Mouse (Mus musculus) heart, postnatal 10 days (tissue): ENCODE measurements around the gene Aup1. TPM values are rescaled to one million over a fixed set of nuclear protein-coding genes. Genes with fewer than 3 reads are reported as not detected.

ENCODE experiments used
- DNase-seq, 2 experiments: peaks; one replicate each; pipeline ENCODE4 v3.0.0; 2021
- intact Hi-C: fragments of 180-260 bp; cut with DNase I; formaldehyde crosslinking; loops from one replicate; pipeline ENCODE4 v1.15.1; 2025
- total RNA-seq, 2 experiments: library from RNA; stranded (reverse); gene quantifications; 2 replicates each; pipeline ENCODE4 v1.2.3; 2021

Aup1 gene
- total RNA-seq, 2 experiments from 2014 or later: 74.2 to 85.8 TPM

- DNase-seq: no peak
- intact Hi-C loops: no loop called here
Measured at GRCm38 (mm10) chr6:83029777-83030176, 24.5 kb upstream of the Aup1 start.

- DNase-seq: no peak
- intact Hi-C loops: no loop called here
Measured at GRCm38 (mm10) chr6:83031111-83031510, 23.2 kb upstream of the Aup1 start.

- no peak for DNase-seq
- intact Hi-C loops: loop anchor here (2.0 kb wide), 1 partner anchor 35 kb away; no protein-coding TSS in a partner anchor
Measured at GRCm38 (mm10) chr6:83031921-83032590, 22.3 kb upstream of the Aup1 start.

DNA sequence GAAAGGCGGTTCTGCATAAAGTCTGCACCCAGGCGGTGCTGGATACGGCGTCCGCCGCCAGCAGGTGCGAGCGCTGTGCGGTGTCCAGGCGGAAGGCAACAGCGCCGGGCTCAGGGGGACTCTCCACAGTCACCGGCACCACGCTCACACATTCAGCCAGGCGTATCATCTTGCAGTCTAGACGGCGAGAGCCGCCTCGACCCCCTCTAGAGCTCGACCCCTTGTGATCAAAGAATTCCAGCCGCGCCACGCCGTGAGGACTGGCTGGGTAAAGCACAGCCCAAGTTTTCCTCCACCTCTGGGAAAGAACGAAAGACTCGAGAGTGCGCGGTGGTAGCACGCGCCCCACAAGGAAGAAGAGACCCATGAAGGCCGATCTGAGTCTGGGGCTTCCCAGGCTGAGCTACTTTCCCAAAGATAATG lies 21.5 kb upstream of the Aup1 start:
- peak in 1 of 2 experiments; percentile 59 for DNase-seq
- intact Hi-C loops: loop anchor here (2.0 kb wide), 1 partner anchor 36 kb away; no protein-coding TSS in a partner anchor

DNA sequence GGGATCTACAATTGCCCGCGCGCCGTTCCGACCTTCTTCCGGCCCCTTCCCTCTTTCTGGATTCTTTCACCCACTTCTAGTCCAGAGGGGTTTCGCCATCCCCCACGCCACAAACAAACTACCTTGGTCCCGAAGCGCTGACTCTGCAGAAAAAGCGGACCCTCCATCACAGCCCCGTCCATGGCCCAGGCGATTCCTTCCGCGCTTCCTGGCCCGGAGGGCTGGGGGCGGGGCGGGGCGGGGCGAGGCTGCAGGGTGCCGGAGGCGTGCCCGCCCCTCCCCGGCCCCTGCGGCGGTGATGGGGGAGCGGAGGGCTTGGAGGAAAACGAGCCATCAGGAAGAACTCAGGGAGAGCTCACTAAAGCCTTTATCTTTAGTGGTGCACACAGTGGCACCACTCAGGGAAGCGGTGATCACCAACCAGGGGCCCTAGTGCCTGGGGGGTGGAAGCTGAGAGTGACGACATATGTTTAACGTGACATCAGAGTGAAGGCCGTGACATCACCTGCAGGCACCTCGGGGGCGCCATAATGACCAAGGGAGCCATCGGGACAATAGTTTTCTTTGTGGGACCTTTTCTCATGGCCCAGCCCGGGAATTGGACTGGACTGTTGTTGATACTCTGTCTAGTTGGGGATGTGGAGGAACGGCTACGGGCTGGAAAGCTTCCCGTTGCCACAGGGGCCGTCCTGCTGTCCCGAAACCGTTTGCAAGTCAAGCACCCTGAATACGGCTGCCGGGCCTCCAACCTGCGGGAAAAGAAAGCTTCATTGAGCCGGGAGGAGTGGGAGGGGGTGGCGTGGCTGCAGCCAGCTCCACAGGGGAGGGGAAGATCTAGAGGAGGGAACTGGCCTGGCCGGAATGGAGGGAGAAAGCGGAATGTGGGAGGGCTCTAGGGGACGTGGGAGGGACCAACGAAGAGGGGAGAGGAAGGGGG lies 20.8 kb upstream of the Aup1 start, which contains the start of the genes Dok1 and Loxl3:
Gene Dok1 (minus strand): TSS at position 223 of the 937 bp plus-strand sequence.
Gene Loxl3 (plus strand): TSS at position 925 of the 937 bp plus-strand sequence.
- intact Hi-C loops: loop anchor here (2.0 kb wide), 1 partner anchor 37 kb away; no protein-coding TSS in a partner anchor
- peak; percentile 75 to 77 for DNase-seq

GRCm38 (mm10) chr6:83034463-83035055 lies 19.8 kb upstream of the Aup1 start:
- intact Hi-C loops: no loop called here
- no peak for DNase-seq

DNA sequence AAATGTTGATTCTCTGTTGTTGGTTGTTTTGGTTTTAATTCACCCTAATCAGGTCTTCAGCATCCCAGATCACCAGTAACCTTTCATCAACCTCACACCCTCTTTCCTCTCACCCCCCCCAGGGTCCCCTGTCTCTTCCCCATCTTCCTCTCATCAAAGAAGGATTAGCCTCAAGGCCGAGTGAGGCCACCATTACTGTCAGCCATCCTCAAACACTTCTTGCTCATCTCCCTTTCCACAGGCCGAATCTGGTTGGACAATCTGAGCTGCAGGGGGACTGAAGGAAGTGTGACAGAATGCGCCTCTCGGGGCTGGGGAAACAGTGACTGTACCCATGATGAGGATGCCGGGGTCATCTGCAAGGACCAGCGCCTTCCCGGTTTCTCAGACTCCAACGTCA lies 17.1 kb upstream of the Aup1 start:
- no peak for DNase-seq
- intact Hi-C loops: no loop called here

- peak; percentile 88 to 96 for DNase-seq
- intact Hi-C loops: no loop called here
Measured at GRCm38 (mm10) chr6:83038496-83039012, 15.8 kb upstream of the Aup1 start.

- DNase-seq: no peak
- intact Hi-C loops: no loop called here
Measured at GRCm38 (mm10) chr6:83040601-83041000, 13.7 kb upstream of the Aup1 start.

- DNase-seq: no peak
- intact Hi-C loops: no loop called here
Measured at GRCm38 (mm10) chr6:83043561-83043960, 10.8 kb upstream of the Aup1 start.

DNA sequence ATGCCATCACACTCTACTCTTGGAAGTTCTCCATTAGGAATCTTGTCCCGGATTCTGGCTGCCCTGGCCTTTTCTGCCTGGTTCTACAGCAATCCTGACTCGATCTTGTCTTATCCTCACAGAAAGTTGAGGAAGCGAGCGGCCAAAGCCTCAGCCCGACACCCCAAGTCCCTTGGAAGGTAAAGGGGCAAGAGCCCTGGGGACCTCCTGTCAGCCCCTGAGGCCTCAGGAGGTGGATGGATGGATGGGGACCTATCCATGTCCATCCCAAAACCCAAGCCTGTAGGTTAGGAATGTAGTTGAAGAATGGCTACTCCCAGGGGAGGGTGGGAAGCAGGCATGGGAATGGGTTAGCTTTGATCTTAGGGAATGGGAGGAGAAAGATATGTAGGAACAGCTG lies 10.3 kb upstream of the Aup1 start:
- no peak for DNase-seq
- intact Hi-C loops: no loop called here

GRCm38 (mm10) chr6:83044742-83045141 lies 9.6 kb upstream of the Aup1 start:
- peak; percentile 42 to 44 for DNase-seq
- intact Hi-C loops: no loop called here

DNA sequence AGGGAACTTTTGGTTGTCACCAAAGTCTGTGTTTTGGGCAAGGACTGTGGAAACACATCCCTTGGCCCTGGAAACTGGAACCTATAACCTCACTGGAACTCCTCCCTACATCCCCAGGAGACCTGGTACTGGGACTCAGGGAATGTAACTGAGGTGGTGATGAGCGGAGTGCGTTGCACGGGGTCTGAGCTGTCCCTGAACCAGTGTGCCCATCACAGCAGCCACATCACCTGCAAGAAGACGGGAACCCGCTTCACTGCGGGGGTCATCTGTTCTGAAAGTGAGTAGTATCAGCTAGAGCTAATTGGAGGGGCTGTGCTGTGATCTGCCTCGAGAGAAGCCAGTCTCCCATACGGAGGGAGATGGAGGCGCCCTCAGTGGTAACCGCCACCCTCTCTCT lies 5.0 kb upstream of the Aup1 start:
- intact Hi-C loops: no loop called here
- no peak for DNase-seq

DNA sequence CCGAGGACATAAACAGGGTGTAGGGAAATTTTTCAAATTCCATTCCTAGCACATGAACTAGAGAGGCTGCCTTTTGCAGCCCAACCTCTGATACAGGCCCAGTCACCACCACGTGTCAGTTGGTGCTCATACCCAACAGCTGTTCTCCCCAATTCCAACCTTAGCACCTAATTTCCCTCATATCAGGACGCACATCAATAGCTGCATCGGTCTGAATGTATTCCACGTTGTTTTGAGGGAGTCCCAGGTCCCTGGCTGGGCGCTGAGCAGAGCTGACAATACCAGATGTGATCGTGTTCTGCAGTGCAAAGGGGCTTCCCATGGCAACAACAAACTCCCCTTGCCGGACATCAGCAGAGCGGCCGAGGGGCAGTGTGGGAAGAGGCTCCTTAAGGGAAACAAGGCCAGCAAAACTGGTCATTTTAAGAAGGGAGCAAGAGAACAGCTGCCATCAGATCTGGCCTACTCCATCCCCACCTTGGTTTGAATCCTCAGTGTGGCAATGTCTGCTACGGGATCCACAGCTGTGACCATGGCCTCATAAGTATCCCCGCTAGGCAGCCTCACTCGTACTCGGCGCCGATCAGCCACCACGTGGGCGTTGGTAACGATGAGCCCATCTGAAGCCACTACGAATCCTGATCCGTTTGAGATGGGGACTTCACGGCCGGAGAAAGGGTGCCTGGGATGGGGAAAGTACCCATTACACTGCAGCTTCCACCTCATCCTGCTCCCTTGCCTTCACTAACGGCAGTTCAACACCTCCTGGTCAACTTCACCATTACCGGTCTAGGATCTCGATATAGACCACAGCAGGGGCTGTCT lies 973 bp upstream of the Aup1 start:
- peak in 1 of 2 experiments; percentile 52 for DNase-seq
- intact Hi-C loops: no loop called here

- DNase-seq: no peak
- intact Hi-C loops: loop anchor here (1.0 to 2.0 kb wide), 2 partner anchors 46 to 58 kb away; partner anchors contain the start of genes Ccdc142 and Gm42688
Measured at GRCm38 (mm10) chr6:83054871-83055431, 630 bp downstream of the Aup1 start, which contains the start of gene Htra2. Htra2 (minus strand) TSS chr6:83055273.

DNA sequence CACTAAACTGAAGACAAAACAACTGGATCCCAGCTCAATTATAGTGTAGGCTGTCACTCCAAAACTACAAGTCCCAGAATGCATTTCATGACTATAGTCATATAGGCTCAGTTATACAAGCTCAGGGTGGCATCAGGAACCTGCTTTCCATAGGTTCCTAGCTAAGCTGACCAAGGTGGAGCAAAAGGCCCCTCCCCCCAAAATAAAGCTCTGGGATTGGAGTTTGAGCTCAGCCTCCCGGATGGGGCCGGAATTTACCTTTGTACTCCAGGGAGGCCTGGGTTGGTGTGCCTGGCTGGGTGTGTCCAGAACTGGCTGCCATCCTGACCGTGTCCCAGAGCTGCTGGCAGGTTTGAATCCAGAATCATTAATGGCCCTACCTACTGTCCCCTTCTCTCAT lies 3.5 kb downstream of the Aup1 start, which contains the start of gene Dqx1:
Gene Dqx1 (plus strand): TSS at position 55 of the 400 bp plus-strand sequence.
- DNase-seq: no peak
- intact Hi-C loops: no loop called here

DNA sequence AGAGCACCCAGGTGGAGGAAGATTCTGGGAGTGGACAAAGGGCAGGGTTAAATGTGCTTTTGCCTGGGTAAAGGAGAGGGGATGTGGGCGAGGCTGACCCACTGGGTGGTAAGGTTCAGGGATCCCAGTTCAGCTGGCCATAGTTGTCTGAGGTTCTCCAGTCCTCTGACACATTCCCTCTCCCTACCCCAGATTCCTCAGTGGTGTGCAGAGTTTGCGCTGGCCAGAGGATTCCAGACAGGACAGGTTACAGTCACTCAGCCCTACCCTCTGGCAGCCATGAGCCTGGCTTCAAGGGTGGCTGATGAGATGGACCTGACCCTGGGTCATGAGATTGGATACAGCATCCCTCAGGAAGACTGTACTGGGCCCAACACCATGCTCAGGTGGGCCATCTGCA lies 4.4 kb downstream of the Aup1 start:
- no peak for DNase-seq
- intact Hi-C loops: no loop called here

DNA sequence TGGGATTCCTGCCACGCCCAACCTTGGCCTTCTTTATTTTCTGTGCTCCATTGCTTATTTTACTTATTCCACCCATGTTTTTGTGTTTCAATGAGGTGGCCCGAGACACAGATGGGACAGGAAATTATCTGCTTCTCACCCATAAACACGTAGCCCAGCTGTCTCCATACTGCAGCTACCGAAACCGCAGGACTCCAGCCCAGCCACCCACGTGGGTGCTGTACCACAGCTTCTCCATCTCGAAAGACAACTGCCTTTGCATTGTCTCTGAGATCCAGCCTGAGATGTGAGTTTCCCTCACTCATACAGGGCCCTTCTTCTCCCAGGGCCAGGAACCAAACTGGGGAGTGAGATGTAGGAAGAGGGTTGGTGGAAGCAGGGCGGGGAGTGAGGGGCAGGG lies 11.7 kb downstream of the Aup1 start:
- intact Hi-C loops: no loop called here
- no peak for DNase-seq

DNA sequence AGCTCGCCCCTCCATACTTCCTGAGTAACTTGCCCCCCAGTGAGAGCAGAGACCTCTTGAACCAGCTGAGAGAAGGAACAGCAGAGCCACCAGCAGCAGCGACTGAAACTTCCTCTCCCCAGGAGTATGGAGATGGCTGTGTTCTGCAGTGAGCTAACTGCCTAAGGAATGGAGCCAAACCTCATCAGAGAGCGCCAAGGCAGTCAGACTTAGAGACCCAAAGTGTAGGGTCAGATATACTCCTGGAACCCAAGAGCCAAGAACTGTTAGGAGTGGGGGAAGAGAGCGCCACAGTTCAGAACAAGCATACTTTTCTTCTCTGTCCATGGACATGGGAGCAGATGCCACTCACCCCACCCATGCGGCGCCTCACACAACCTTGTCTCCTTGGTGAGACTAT lies 12.1 kb downstream of the Aup1 start:
- DNase-seq: no peak
- intact Hi-C loops: no loop called here
